Mouse (Mus musculus): ENCODE data around the gene Sidt1. TPM values are rescaled to one million over a fixed set of nuclear protein-coding genes. Genes with fewer than 3 reads are reported as not detected.

Gene Sidt1
- 42.1 TPM for polyA plus RNA-seq (2017; shearing (Covaris generic))

DNA sequence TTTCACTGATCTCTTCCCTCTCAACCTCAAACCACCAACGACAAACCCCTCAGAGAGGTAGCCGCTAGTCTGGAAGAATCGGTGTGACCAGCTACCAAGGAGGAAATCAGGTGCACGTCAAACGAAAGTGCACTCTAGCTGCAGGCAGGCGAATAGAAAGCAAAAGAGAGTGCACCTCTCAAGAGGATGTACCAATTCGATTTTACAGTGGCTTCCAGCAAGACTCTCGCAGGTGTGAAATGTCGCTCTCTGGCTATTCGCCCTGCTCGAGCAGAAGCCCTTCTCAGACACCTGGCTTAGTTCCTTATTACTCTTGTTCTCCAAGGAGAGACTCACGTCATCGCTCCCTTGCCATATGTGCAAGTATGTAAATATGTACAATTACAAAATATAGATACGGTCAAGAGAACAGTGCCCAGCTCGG is at the start of gene Sidt1:
Gene Sidt1, minus strand, starts transcription at position 336 of the 424 bp plus-strand sequence.

DNA sequence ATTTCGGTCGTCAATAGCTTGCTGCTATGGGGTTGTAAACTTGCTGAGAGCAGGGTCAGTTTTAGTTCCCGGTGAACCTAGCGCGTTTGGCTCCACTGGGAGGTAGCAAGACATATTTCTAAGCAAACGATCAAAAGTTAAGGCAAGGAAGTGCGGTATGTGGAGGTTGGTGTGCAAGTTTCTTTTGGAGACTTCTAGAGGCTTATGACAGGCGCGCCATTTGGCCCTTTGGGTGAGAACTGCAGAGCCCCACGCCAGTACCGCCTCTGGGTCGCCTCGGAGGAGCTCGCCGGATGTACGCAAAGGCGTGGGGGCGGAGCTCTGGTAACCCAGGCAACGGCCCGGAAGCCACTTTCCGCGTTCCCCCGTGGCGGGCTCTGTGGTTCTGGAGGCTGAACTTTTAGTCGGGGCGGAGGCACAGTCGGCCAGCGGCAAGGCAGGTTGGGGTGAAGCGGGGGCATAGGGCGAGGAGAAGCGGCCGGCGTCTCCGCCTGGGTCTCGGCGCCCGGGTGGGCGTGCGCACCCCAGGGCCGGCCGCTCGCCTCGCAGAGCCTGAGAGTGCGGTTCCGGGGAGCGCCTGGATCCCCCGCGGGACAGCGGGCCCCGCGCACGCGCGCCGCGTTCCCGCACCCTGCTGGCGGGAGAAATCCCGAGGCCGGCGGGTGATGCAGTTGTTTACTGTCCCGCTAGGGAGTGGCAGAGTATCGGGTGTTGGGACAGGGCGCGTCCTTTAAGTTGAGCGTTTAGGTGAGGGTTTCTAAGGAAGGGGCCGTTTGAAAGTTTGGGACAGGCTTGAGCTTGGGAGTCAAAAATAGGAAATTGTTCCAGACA is 14.3 kb upstream of the Sidt1 start, which contains the start of gene Spice1:
Gene Spice1, plus strand, starts transcription at position 51 of the 831 bp plus-strand sequence.

Other genes starting within 250 kb of the Sidt1 start
- gene Atp6v1a, start 193.5 kb downstream of the Sidt1 start, polyA plus RNA-seq (2017; shearing (Covaris generic)) = 24.9 TPM
- 43.0 TPM for gene Naa50, start 193.4 kb downstream of the Sidt1 start, polyA plus RNA-seq (2017; shearing (Covaris generic))
- 2.1 TPM for gene Usf3, start 159.9 kb downstream of the Sidt1 start, polyA plus RNA-seq (2017; shearing (Covaris generic))
- 42.4 TPM for gene Spice1, start 13.9 kb upstream of the Sidt1 start, polyA plus RNA-seq (2017; shearing (Covaris generic))
- gene Cfap44, start 61.6 kb upstream of the Sidt1 start, polyA plus RNA-seq (2017; shearing (Covaris generic)) = not detected
- 1.3 TPM for gene Boc, start 225.7 kb upstream of the Sidt1 start, polyA plus RNA-seq (2017; shearing (Covaris generic))